Mouse (Mus musculus): ENCODE data around the gene Myct1.
A peak's percentile ranks its signal among the peaks of the same experiment; 100 is the strongest.

The Myct1 gene

GRCm38 (mm10) chr10:5593464-5593863 lies at the start of gene Myct1:
Gene Myct1, plus strand, starts transcription at chr10:5593775.
- DNase-seq (ENCODE audit: low read depth, low spot score) = peak; percentile 21

GRCm38 (mm10) chr10:5546428-5546827 lies 47.1 kb upstream of the Myct1 start:
- DNase-seq (ENCODE audit: low read depth, low spot score) = no peak

GRCm38 (mm10) chr10:5547769-5548168 lies 45.8 kb upstream of the Myct1 start:
- DNase-seq (ENCODE audit: low read depth, low spot score) = no peak

DNA sequence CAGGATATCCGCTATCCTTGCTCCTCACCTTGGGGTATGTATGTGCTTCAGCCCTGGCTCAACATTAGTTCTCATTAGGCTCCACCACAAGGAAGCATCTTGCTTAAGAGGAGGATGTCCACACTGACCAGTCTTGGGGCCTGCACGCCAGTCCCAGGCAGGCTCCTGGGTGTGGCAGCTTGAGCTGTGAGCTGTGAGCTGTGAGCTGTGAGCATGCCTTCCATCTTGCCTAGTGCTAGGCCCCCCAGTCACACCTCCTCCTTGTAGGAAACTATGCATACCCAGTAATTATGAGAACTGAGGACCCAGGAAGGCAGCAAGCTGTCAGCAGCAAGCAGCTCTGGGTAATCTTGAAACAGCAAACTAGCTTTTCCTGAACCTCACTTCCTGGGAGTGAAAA lies 44.9 kb upstream of the Myct1 start:
- no peak for DNase-seq (ENCODE audit: low read depth, low spot score)

DNA sequence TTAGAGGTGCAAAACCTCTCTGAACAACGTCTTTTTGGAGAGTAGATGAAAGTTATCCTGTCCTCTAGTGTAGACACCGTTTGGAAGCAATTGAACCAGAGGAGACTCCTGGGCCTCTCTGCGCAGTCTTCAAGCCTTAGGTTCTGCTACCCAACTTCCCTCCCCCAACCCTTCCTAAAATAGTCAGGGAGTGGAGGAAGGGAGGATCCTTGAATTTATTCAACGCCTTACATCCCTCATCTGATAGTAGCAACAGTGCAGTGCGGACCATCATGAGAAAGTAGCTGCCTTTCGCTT lies 43.8 kb upstream of the Myct1 start:
- DNase-seq (ENCODE audit: low read depth, low spot score) = no peak

GRCm38 (mm10) chr10:5550168-5551021 lies 43.2 kb upstream of the Myct1 start:
- DNase-seq (ENCODE audit: low read depth, low spot score) = no peak

GRCm38 (mm10) chr10:5551382-5551781 lies 42.2 kb upstream of the Myct1 start, which contains the start of gene Syne1:
Gene Syne1, minus strand, starts transcription at chr10:5551482.
- no peak for DNase-seq (ENCODE audit: low read depth, low spot score)

GRCm38 (mm10) chr10:5554941-5555340 lies 38.6 kb upstream of the Myct1 start:
- no peak for DNase-seq (ENCODE audit: low read depth, low spot score)

- DNase-seq (ENCODE audit: low read depth, low spot score) = no peak
These were observed 34.8 kb upstream of the Myct1 start for GRCm38 (mm10) chr10:5558808-5559207.

DNA sequence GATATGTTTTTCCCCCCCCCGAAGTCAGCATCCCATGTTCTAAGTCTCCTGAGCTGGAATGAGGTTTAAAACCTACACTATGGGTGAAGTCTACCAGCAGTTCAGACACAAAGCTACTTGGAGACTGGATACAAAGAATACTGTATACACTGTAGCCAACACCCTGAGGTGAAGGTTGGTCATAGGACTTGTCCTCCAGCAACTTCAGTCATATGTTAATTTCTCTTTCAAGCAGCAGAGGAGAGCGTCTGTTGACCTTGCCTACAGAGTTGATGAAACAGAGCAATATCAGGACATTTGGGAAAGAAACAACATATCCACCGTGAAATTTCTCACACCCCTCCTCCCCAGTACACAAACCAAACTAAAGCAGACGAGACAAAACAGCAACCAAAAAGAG lies 33.0 kb upstream of the Myct1 start:
- no peak for DNase-seq (ENCODE audit: low read depth, low spot score)

DNA sequence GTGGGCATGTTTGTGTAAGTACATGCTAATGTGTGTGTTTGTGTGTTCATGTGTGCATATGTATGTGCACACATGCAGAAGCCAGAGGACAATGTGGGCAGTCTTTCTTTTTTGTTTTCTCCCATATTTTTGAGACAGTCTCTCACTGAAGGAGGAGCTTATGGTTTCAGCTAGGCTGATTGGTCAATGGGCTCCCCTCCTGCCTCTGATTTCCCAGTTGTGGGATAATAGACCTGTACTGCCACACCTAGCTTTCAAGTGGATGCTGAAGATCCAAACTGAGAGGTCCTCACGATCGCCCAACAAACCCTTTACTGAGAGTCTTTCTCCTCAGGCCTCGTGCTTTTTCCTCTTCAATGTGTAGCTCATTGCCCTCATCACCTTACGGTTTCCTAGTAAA lies 31.9 kb upstream of the Myct1 start:
- no peak for DNase-seq (ENCODE audit: low read depth, low spot score)

DNA sequence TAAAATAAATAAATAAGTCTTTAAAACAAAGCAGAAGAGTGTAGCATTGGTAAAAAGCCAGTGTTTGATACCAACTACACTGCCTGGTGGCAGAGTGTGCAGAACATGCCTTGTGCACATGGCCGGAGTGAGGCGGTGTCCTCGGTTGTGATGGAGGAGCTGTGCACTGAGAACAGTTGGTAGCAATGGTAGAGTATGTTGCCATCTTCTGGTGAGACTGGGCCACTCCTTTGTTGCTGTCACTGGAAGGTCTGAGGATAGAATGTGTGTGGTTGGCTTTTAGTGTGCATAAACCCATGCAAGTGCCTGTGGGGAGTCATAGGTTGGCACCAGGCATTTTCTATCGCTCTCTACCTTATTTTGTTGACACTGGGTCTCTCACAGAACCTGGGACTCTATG lies 24.6 kb upstream of the Myct1 start:
- no peak for DNase-seq (ENCODE audit: low read depth, low spot score)

DNA sequence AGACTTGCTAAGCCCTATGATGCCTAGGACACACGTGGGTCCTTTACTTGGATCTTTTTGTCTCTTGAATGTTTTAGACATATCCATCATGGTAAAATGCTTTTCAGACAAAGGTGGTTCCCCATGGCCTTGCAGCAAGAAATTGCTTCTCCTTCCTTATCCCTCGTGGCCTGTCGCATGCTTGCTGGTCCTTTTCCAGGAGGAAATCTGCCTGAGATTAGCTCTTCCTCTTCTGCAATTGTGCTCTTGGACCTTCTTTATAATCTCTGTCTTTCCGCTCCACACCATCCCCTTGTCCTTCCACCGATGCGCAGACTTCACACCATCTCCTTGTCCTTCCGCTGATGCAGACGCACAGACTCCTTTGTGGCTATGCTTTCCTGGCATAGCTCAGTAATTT lies 23.5 kb upstream of the Myct1 start:
- DNase-seq (ENCODE audit: low read depth, low spot score) = no peak

DNA sequence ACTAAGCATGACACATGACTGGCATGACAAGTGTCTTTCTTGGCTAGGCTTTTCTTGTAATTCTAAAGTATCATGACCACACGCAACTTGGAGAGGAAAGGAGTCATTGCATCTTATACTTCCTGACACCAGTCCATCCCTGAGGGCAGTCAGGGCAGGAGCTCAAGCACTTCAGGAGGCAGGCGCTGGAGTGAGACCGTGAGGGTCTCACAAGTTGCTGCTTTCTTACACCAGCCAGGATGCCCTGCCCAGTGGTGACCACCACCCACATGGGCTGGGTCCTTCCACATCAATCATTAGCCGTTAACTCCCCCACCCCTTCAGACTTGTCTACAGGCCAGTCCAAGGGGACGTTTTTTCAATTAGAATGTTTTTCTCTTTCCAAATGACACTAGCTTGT lies 22.2 kb upstream of the Myct1 start:
- DNase-seq (ENCODE audit: low read depth, low spot score) = no peak

GRCm38 (mm10) chr10:5573328-5573727 lies 20.2 kb upstream of the Myct1 start:
- DNase-seq (ENCODE audit: low read depth, low spot score) = no peak

- DNase-seq (ENCODE audit: low read depth, low spot score) = no peak
These were observed 2.5 kb upstream of the Myct1 start for GRCm38 (mm10) chr10:5591061-5591460.

DNA sequence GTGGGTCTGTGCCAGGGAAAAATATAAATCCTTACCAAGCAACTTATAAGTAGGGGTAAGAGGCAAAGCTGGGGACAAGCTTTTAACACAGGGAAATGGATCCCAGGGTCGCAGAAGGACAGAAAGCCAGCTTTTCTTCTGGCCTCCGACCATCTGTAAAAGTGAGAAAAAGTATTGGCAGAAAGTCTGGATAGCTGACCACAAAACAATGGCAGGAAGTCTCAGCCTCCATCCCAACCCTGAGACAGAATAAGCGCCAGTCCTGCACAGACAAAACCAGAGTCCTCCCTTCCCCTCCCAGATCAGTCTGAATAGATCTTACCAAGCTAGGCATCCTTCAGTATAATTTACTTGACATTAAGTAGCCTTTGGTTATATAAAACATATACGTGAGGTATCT lies 1.6 kb upstream of the Myct1 start:
- no peak for DNase-seq (ENCODE audit: low read depth, low spot score)

- no peak for DNase-seq (ENCODE audit: low read depth, low spot score)
These were observed 882 bp downstream of the Myct1 start for GRCm38 (mm10) chr10:5594457-5594856.

GRCm38 (mm10) chr10:5596559-5596958 lies 3.0 kb downstream of the Myct1 start:
- DNase-seq (ENCODE audit: low read depth, low spot score) = no peak

GRCm38 (mm10) chr10:5600123-5600522 lies 6.5 kb downstream of the Myct1 start:
- DNase-seq (ENCODE audit: low read depth, low spot score) = peak; percentile 37

DNA sequence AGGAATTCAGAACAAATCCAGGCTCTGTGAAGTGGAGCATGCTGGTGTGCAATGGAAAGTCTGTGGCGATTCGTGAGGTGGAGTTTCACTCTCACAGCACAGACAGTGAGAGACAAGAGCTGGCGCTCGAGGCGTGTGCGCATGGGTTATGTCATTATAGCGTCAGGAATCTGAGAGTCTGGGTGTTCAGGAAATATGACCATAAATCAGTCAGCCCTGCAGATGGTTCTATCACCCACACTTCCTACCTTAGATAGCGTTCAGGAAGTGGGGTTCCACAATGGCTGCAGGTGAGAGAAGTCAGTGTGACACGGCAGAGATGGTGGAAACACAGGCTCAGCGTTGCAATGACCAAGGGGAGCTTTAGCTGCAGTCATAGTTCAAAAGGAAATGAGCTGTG lies 9.9 kb downstream of the Myct1 start:
- DNase-seq (ENCODE audit: low read depth, low spot score) = no peak

- no peak for DNase-seq (ENCODE audit: low read depth, low spot score)
These were observed 10.8 kb downstream of the Myct1 start for GRCm38 (mm10) chr10:5604371-5604770.

- DNase-seq (ENCODE audit: low read depth, low spot score) = no peak
These were observed 15.3 kb downstream of the Myct1 start for GRCm38 (mm10) chr10:5608874-5609273.
